Comparison of ENCODE assay signal across 8 mouse cellular contexts in the genomic region with DNA sequence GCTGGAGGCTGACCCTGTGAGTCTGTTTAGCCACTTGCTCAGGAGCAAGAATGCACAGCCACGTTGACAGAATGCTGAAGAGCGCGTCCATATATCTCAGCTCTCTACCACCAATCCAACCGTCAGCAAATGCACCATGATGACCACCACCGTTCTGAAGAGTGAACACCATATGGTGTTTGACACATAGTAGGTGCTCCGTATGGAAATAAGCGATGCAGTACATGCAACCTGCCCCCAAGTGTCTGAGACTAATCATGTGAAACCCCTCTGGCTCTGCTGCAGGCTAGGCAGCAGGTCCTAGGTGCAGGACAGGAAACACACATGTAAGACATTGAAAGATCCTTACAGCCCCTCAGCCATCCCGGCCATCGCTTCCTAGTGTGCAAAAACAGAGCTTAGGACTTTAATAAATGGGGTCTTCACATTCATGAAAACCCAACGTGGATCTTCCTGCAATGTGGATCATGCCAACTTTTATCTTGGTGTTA. TPM values are rescaled to one million over a fixed set of nuclear protein-coding genes. Genes with fewer than 3 reads are reported as not detected.
DNase-seq lines count a peak whose midpoint lies in the region; ATAC-seq and TF ChIP-seq lines count a peak whose summit lies in the region.

No protein-coding gene starts in this region.

- H3K4me2 ChIP-seq in liver, embryonic 14.5 days (ENCODE audit: low read depth), result peak overlapping the region; percentile 83

- ATAC-seq in liver, embryonic 14.5 days (ENCODE audit: insufficient read depth), result no peak

- intact Hi-C loops in left cerebral cortex, postnatal 25 days (cut with DNase I), result no loop called here

- no peak overlapping the region for H3K9ac ChIP-seq in liver, embryonic 14.5 days (replicated peaks)

- no peak for TF ChIP-seq EP300 in liver, embryonic 14.5 days (IDR thresholded peaks at IDR 0.05; ENCODE audit: low read depth)

- H3K9me3 ChIP-seq in liver, embryonic 14.5 days (ENCODE audit: control insufficient read depth, low read length), result no peaks in the 10 kb centered on the region

- peak; percentile 15 for DNase-seq in adrenal gland, adult 8-10 months
- DNase-seq in adrenal gland, postnatal 4 days (ENCODE audit: low spot score in 2 of 2), result no peak
- no peak for DNase-seq in testis, postnatal 10 days (ENCODE audit: low spot score)
- DNase-seq in liver, embryonic 14.5 days (ENCODE audit: low read depth in 3 of 3, low spot score in 3 of 3), result no peak
- DNase-seq in embryo, embryonic 11 days, result no peak
- DNase-seq in spleen, postnatal 36 days (ENCODE audit: low spot score in 2 of 2), result no peak
- DNase-seq in left cerebral cortex, postnatal 25 days (ENCODE audit: low spot score in 2 of 2), result no peak

- peak overlapping the region; percentile 0 for H3K4me3 ChIP-seq in testis, adult 2 months (ENCODE audit: control insufficient read depth, low read depth, low read length)
- H3K4me3 ChIP-seq in liver, embryonic 14.5 days (ENCODE audit: insufficient read depth in 1 of 2, low read depth in 2 of 2, low read length in 2 of 2), result peak overlapping the region in 1 of 2 experiments; percentile 26; a peak in 1 of 4 replicates

- TF ChIP-seq POLR2A in testis, adult 2 months (IDR thresholded peaks at IDR 0.05; ENCODE audit: control insufficient read depth, low read depth, low read length), result no peak

- no peak overlapping the region for H3K27ac ChIP-seq in testis, adult 2 months (ENCODE audit: control insufficient read depth, insufficient read depth, low read depth, low read length)
- H3K27ac ChIP-seq in liver, embryonic 14.5 days, result no peak overlapping the region

- 30% methylated on average over 10 of the region's 10 CpGs for WGBS in liver, embryonic 14.5 days (ENCODE audit: insufficient replicate concordance)

- no peak for TF ChIP-seq CTCF in testis, adult 2 months (IDR thresholded peaks at IDR 0.05; ENCODE audit: control insufficient read depth, insufficient read depth, insufficient replicate concordance, low read depth, low read length)
- TF ChIP-seq CTCF in liver, embryonic 14.5 days (IDR thresholded peaks at IDR 0.05; ENCODE audit: low read depth), result no peak

- H3K4me1 ChIP-seq in testis, adult 2 months (ENCODE audit: control insufficient read depth, insufficient read depth, low read length), result peaks cover 12% of the 10 kb centered on the region
- peaks cover 4 to 9% of the 10 kb centered on the region in 2 experiments for H3K4me1 ChIP-seq in liver, embryonic 14.5 days (replicated peaks; ENCODE audit: control insufficient read depth in 2 of 2, insufficient read depth in 2 of 2, low read length in 1 of 2)

- H3K36me3 ChIP-seq in testis, adult 2 months (ENCODE audit: control insufficient read depth, insufficient read depth, low read length), result no peaks in the 10 kb centered on the region
- H3K36me3 ChIP-seq in liver, embryonic 14.5 days (replicated peaks; ENCODE audit: control insufficient read depth, insufficient read depth, low read depth), result no peaks in the 10 kb centered on the region

- H3K27me3 ChIP-seq in testis, adult 2 months (ENCODE audit: control insufficient read depth, insufficient read depth, low read length), result no peaks in the 10 kb centered on the region
- peaks cover 13% of the 10 kb centered on the region for H3K27me3 ChIP-seq in liver, embryonic 14.5 days (ENCODE audit: control insufficient read depth, insufficient read depth, low read length)

RNA-seq across cellular contexts. Expression of gene Cfap97d1, which starts 0.6 kb away (rescaled TPM):
- not detected for total RNA-seq in adrenal gland, adult 8-10 months (2022)
- total RNA-seq in adrenal gland, postnatal 4 days (2021), result not detected
- 72.2 and 94.1 TPM in 2 replicates for polyA plus RNA-seq in testis, adult 2 months (2012; rRNA removed)
- not detected in 2 replicates for polyA plus RNA-seq in liver, embryonic 14.5 days (2012; rRNA removed)
- polyA plus RNA-seq in liver, embryonic 14.5 days (2014; fragmentation: Nextera tagmentation; extraction: Ambion mirVana), result not detected in 2 replicates
- not detected for total RNA-seq in left cerebral cortex, postnatal 25 days (2021)

RNA-seq across cellular contexts. Expression of gene Dusp3, which starts 3.3 kb away (rescaled TPM):
- total RNA-seq in adrenal gland, adult 8-10 months (2022), result 100 to 1,000 TPM; 110 to 201 (median 145) TPM
- 10 to 100 TPM; 62.2 to 71.6 TPM for total RNA-seq in adrenal gland, postnatal 4 days (2021)
- 249 and 266 TPM in 2 replicates for polyA plus RNA-seq in testis, adult 2 months (2012; rRNA removed)
- 3.3 and 4.8 TPM in 2 replicates for polyA plus RNA-seq in liver, embryonic 14.5 days (2012; rRNA removed)
- 6.3 and 7.2 TPM in 2 replicates for polyA plus RNA-seq in liver, embryonic 14.5 days (2014; fragmentation: Nextera tagmentation; extraction: Ambion mirVana)
- total RNA-seq in left cerebral cortex, postnatal 25 days (2021), result 100 to 1,000 TPM; 217 to 237 TPM

RNA-seq across cellular contexts. Expression of gene Sost, which starts 16.7 kb away (rescaled TPM):
- total RNA-seq in adrenal gland, adult 8-10 months (2022), result not detected
- under 1 TPM; 0.20 to 0.25 TPM for total RNA-seq in adrenal gland, postnatal 4 days (2021)
- polyA plus RNA-seq in testis, adult 2 months (2012; rRNA removed), result 2.4 and 6.4 TPM in 2 replicates
- polyA plus RNA-seq in liver, embryonic 14.5 days (2012; rRNA removed), result 0.04 and 0.12 TPM in 2 replicates
- not detected in 2 replicates for polyA plus RNA-seq in liver, embryonic 14.5 days (2014; fragmentation: Nextera tagmentation; extraction: Ambion mirVana)
- not detected for total RNA-seq in left cerebral cortex, postnatal 25 days (2021)

RNA-seq across cellular contexts. Expression of gene Mpp3, which starts 44.8 kb away (rescaled TPM):
- 10 to 100 TPM; 14.5 to 75.4 (median 38.7) TPM for total RNA-seq in adrenal gland, adult 8-10 months (2022)
- total RNA-seq in adrenal gland, postnatal 4 days (2021), result 10 to 100 TPM; 19.2 to 24.4 TPM
- 11.0 and 14.7 TPM in 2 replicates for polyA plus RNA-seq in testis, adult 2 months (2012; rRNA removed)
- polyA plus RNA-seq in liver, embryonic 14.5 days (2012; rRNA removed), result 0.21 and 0.27 TPM in 2 replicates
- not detected in 2 replicates for polyA plus RNA-seq in liver, embryonic 14.5 days (2014; fragmentation: Nextera tagmentation; extraction: Ambion mirVana)
- 10 to 100 TPM; 71.2 to 72.9 TPM for total RNA-seq in left cerebral cortex, postnatal 25 days (2021)

RNA-seq across cellular contexts. Expression of gene Cd300lg, which starts 57.8 kb away (rescaled TPM):
- total RNA-seq in adrenal gland, adult 8-10 months (2022), result 10 to 100 TPM; 40.5 to 84.1 (median 56.3) TPM
- total RNA-seq in adrenal gland, postnatal 4 days (2021), result 10 to 100 TPM; 10.7 to 15.6 TPM
- 2.5 and 2.7 TPM in 2 replicates for polyA plus RNA-seq in testis, adult 2 months (2012; rRNA removed)
- polyA plus RNA-seq in liver, embryonic 14.5 days (2012; rRNA removed), result 0.29 and 0.38 TPM in 2 replicates
- polyA plus RNA-seq in liver, embryonic 14.5 days (2014; fragmentation: Nextera tagmentation; extraction: Ambion mirVana), result 0.56 and 0.59 TPM in 2 replicates
- total RNA-seq in left cerebral cortex, postnatal 25 days (2021), result not detected
